Mouse (Mus musculus) bone marrow, adult 2 months (tissue): ENCODE data around the gene Wiz.

Experiments
- CTCF ChIP-seq: fragments of 200-500 bp; IDR thresholded peaks from 2 replicates; pipeline ENCODE4 v1.5.1; 2011; ENCODE audit warnings: low read length, control low read depth; ENCODE audit not compliant: control insufficient read depth, insufficient read depth
- POLR2A ChIP-seq: fragments of 200-500 bp; IDR thresholded peaks from 2 replicates; pipeline ENCODE4 v1.6.1; 2011; ENCODE audit warnings: low read depth, mild to moderate bottlenecking, control low read depth, low read length, borderline replicate concordance; ENCODE audit not compliant: control insufficient read depth

GRCm38 (mm10) chr17:32358943-32359340 is 30.3 kb downstream of the Wiz start:
- TF ChIP-seq CTCF (no peak), POLR2A (no peak)
